Comparison of ENCODE assay signal across 11 mouse cellular contexts in genomic region chr2:17732210-17732609, GRCm38 (mm10). TPM values are rescaled to one million over a fixed set of nuclear protein-coding genes. Genes with fewer than 3 reads are reported as not detected.
DNase-seq lines count a peak whose midpoint lies in the region; ATAC-seq lines count a peak whose summit lies in the region.
"Had no signal": no experiment of that assay in that cellular context is flagged by ENCODE, and none has a peak within 500 bp of the region (broad histone marks: within the 10 kb centered on the region; RNA-seq: fewer than 3 reads in every experiment).

No protein-coding gene starts in this region.

- H3K36me3 ChIP-seq in kidney, embryonic 15.5 days = no peaks in the 10 kb centered on the region
- H3K36me3 ChIP-seq in forebrain, embryonic 14.5 days (ENCODE audit: control insufficient read depth, insufficient read depth, low read length) = no peaks in the 10 kb centered on the region
- no peaks in the 10 kb centered on the region for H3K36me3 ChIP-seq in midbrain, embryonic 14.5 days (ENCODE audit: control insufficient read depth, insufficient read depth, low read length)
- H3K36me3 ChIP-seq: embryonic facial prominence, embryonic 12.5 days; liver, embryonic 13.5 days had no signal

- no peaks in the 10 kb centered on the region for H3K9me3 ChIP-seq in kidney, embryonic 15.5 days (replicated peaks)
- H3K9me3 ChIP-seq in forebrain, embryonic 14.5 days (replicated peaks; ENCODE audit: control insufficient read depth, low read length) = no peaks in the 10 kb centered on the region
- H3K9me3 ChIP-seq in midbrain, embryonic 14.5 days (ENCODE audit: control insufficient read depth, low read length) = no peaks in the 10 kb centered on the region
- H3K9me3 ChIP-seq: embryonic facial prominence, embryonic 12.5 days; liver, embryonic 13.5 days had no signal

- no peak overlapping the region for H3K9ac ChIP-seq in kidney, embryonic 15.5 days
- H3K9ac ChIP-seq in forebrain, embryonic 14.5 days (ENCODE audit: low read length) = no peak overlapping the region
- H3K9ac ChIP-seq in midbrain, embryonic 14.5 days (replicated peaks; ENCODE audit: low read length) = no peak overlapping the region
- H3K9ac ChIP-seq: liver, embryonic 13.5 days had no signal

- H3K27ac ChIP-seq in kidney, embryonic 15.5 days = no peak overlapping the region
- H3K27ac ChIP-seq in forebrain, embryonic 14.5 days (ENCODE audit: low read depth, low read length) = no peak overlapping the region
- H3K27ac ChIP-seq in midbrain, embryonic 14.5 days (replicated peaks; ENCODE audit: low read depth, low read length) = no peak overlapping the region
- H3K27ac ChIP-seq: embryonic facial prominence, embryonic 12.5 days; liver, embryonic 13.5 days had no signal

- 67% methylated on average over 7 of the region's 7 CpGs for WGBS in kidney, embryonic 15.5 days
- 26% methylated on average over 7 of the region's 7 CpGs for WGBS in forebrain, embryonic 14.5 days
- 10% methylated on average over 7 of the region's 7 CpGs for WGBS in midbrain, embryonic 14.5 days

- peaks cover 42% of the 10 kb centered on the region for H3K27me3 ChIP-seq in kidney, embryonic 15.5 days
- peaks cover 8% of the 10 kb centered on the region for H3K27me3 ChIP-seq in forebrain, embryonic 14.5 days (replicated peaks; ENCODE audit: control insufficient read depth, insufficient read depth, low read length)
- H3K27me3 ChIP-seq in midbrain, embryonic 14.5 days (ENCODE audit: control insufficient read depth, insufficient read depth, low read length) = peaks cover 38% of the 10 kb centered on the region

- DNase-seq in kidney, adult 11 months = no peak
- peak; percentile 37 for DNase-seq in embryo, embryonic 10.5 days (ENCODE audit: low spot score)
- DNase-seq in forebrain, embryonic 14.5 days (ENCODE audit: low spot score) = peak; percentile 12
- no peak for DNase-seq in midbrain, embryonic 14.5 days
- DNase-seq in right cerebral cortex, adult 2 months (ENCODE audit: low spot score in 2 of 2) = no peak
- no peak for DNase-seq in urinary bladder, postnatal 14 days (ENCODE audit: low spot score)
- DNase-seq: liver, embryonic 13.5 days; thymus, postnatal 14 days had no signal

- H3K4me2 ChIP-seq in kidney, embryonic 15.5 days = 0 out of 2 replicates have a peak overlapping the region, but pooled peaks have one; percentile 98
- peak overlapping the region; percentile 97 for H3K4me2 ChIP-seq in forebrain, embryonic 14.5 days (ENCODE audit: low read length)
- peak overlapping the region; percentile 97 for H3K4me2 ChIP-seq in midbrain, embryonic 14.5 days (ENCODE audit: low read length)

- H3K4me1 ChIP-seq in kidney, embryonic 15.5 days = peaks cover 16% of the 10 kb centered on the region
- H3K4me1 ChIP-seq in forebrain, embryonic 14.5 days (ENCODE audit: control insufficient read depth, insufficient read depth, low read length) = peaks cover 9% of the 10 kb centered on the region
- H3K4me1 ChIP-seq in midbrain, embryonic 14.5 days (ENCODE audit: control insufficient read depth, insufficient read depth, low read length) = peaks cover 10% of the 10 kb centered on the region; the same call in 1 of the 2 replicates

- H3K4me3 ChIP-seq in kidney, embryonic 15.5 days (replicated peaks) = no peak overlapping the region
- H3K4me3 ChIP-seq in forebrain, embryonic 14.5 days (ENCODE audit: low read depth, low read length) = no peak overlapping the region
- H3K4me3 ChIP-seq in midbrain, embryonic 14.5 days (replicated peaks; ENCODE audit: low read depth, low read length) = no peak overlapping the region

- ATAC-seq in kidney, embryonic 15.5 days (replicated peaks; ENCODE audit: low FRiP score) = no peak
- ATAC-seq in forebrain, embryonic 14.5 days = no peak
- ATAC-seq in midbrain, embryonic 14.5 days (ENCODE audit: low FRiP score, low TSS enrichment) = no peak
- ATAC-seq: activated CD4-positive, CD25-positive, alpha-beta regulatory T cell, adult 4 months had no signal

RNA-seq across cellular contexts. Expression of gene Nebl, which starts 0.9 kb away (rescaled TPM):
- polyA plus RNA-seq in kidney, embryonic 15.5 days (2015; fragmentation: Nextera tagmentation; extraction: Ambion mirVana) = 7.1 and 7.2 TPM in 2 replicates
- polyA plus RNA-seq in forebrain, embryonic 14.5 days (2014; fragmentation: Nextera tagmentation; extraction: Ambion mirVana) = 3.5 and 5.8 TPM in 2 replicates
- polyA plus RNA-seq in midbrain, embryonic 14.5 days (2014; fragmentation: Nextera tagmentation; extraction: Ambion mirVana) = 6.7 and 7.0 TPM in 2 replicates

Comparison
In these comparisons a context has a peak if more than half of its experiments do, and no peak if none do; other contexts are left out.
1. DNase-seq: peak in embryo, embryonic 10.5 days (single experiment) and forebrain, embryonic 14.5 days (single experiment); none in kidney, adult 11 months (single experiment), midbrain, embryonic 14.5 days (single experiment), right cerebral cortex, adult 2 months (0 of 2) and urinary bladder, postnatal 14 days (single experiment).
2. Peak in every context shown above with its lines, with median percentiles within 50 percentile points of each other: H3K4me2 ChIP-seq.